In the genomic region with DNA sequence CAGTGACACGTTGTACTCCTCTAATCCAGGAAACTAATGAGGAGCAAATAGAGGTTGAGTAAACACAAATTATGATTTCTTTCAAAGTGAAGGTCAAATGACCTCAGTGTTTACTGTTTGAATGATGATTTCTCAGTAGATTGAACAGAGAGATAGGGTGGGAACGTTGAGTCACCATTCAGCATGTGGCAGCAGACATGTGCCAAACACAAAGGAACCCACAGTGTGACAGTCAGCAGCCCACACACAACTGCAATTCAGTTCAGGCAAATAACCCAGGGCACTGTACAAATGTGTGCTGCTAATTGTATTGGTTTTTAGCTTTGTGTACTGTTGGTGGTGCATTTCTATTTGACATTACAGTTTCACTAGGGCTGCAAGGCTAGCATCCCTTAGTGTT, we compare ENCODE assay signal across 14 mouse cellular contexts.
A peak's percentile ranks its signal among the peaks of the same experiment; 100 is the strongest.
DNase-seq lines count a peak whose midpoint lies in the region.
"Had no signal": no experiment of that assay in that cellular context is flagged by ENCODE, and none has a peak within 500 bp of the region (broad histone marks: within the 10 kb centered on the region; RNA-seq: fewer than 3 reads in every experiment).

No protein-coding gene starts in this region.

- peak; percentile 14 to 73 for DNase-seq in adrenal gland, adult (ENCODE audit: inconsistent age in 2 of 2, low spot score in 1 of 2)
- no peak for DNase-seq in adrenal gland, postnatal 4 days (ENCODE audit: low spot score in 2 of 2)
- peak; percentile 11 to 15 for DNase-seq in right cerebral cortex, adult 2 months (ENCODE audit: low spot score in 2 of 2)
- DNase-seq in right cerebral cortex, postnatal 25 days, result no peak
- peak; percentile 7 for DNase-seq in fibroblast of lung, adult 2 months (ENCODE audit: low read depth)
- DNase-seq in layer of hippocampus, postnatal 36 days, result peak; percentile 46 to 51
- no peak for DNase-seq in kidney, adult 11 months
- DNase-seq in lung, postnatal 25 days (ENCODE audit: low spot score), result no peak
- DNase-seq: cerebellum, adult 18-20 months; gastrocnemius, postnatal 25 days; heart, postnatal 10 days; lung, postnatal 10 days; right cerebral cortex, postnatal 14 days; thymus, adult 18-20 months had no signal

Comparison
In these comparisons a context has a peak if more than half of its experiments do, and no peak if none do; other contexts are left out.
1. DNase-seq: peak in adrenal gland, adult (2 of 2), right cerebral cortex, adult 2 months (2 of 2), fibroblast of lung, adult 2 months (single experiment) and layer of hippocampus, postnatal 36 days (2 of 2); none in adrenal gland, postnatal 4 days (0 of 2), right cerebral cortex, postnatal 25 days (single experiment), kidney, adult 11 months (single experiment) and lung, postnatal 25 days (single experiment).